Mouse (Mus musculus) inflammation-experienced regulatory T-cells, adult 6 months (primary cell): ENCODE results near the gene Col2a1. TPM values are rescaled to one million over a fixed set of nuclear protein-coding genes. Genes with fewer than 3 reads are reported as not detected.

Experiments
- ATAC-seq: one replicate; pipeline ENCODE4 v1.8.0; 2017
- polyA plus RNA-seq, 3 experiments: library from polyadenylated mRNA; unstranded; fragments of 100-300 nt; shearing (Covaris generic); gene quantifications; one replicate each; pipeline ENCODE4 v1.2.1; 2017

Col2a1 gene
- not detected for polyA plus RNA-seq

GRCm38 (mm10) chr15:98003822-98004739 is at the start of gene Col2a1:
Gene Col2a1 (minus strand): TSS chr15:98004695.
- no peak for ATAC-seq

GRCm38 (mm10) chr15:98051685-98052084 is 47.2 kb upstream of the Col2a1 start:
- ATAC-seq = no peak

- ATAC-seq = no peak
Observed at GRCm38 (mm10) chr15:98048918-98049700, 44.6 kb upstream of the Col2a1 start.

GRCm38 (mm10) chr15:98044387-98044786 is 39.9 kb upstream of the Col2a1 start:
- ATAC-seq = no peak

GRCm38 (mm10) chr15:98043967-98044366 is 39.5 kb upstream of the Col2a1 start:
- no peak for ATAC-seq

GRCm38 (mm10) chr15:98042508-98042907 is 38.0 kb upstream of the Col2a1 start:
- ATAC-seq = no peak

- ATAC-seq = no peak
Observed at GRCm38 (mm10) chr15:98039682-98040081, 35.2 kb upstream of the Col2a1 start.

- ATAC-seq = no peak
Observed at GRCm38 (mm10) chr15:98036578-98036977, 32.1 kb upstream of the Col2a1 start.

- no peak for ATAC-seq
Observed at GRCm38 (mm10) chr15:98035076-98035755, 30.7 kb upstream of the Col2a1 start.

- ATAC-seq = no peak
Observed at GRCm38 (mm10) chr15:98033233-98033748, 28.8 kb upstream of the Col2a1 start.

- ATAC-seq = no peak
Observed at GRCm38 (mm10) chr15:98029798-98030197, 25.3 kb upstream of the Col2a1 start.

GRCm38 (mm10) chr15:98026967-98027904 is 22.7 kb upstream of the Col2a1 start:
- ATAC-seq = no peak

- no peak for ATAC-seq
Observed at GRCm38 (mm10) chr15:98025611-98026010, 21.1 kb upstream of the Col2a1 start.

GRCm38 (mm10) chr15:98023137-98023536 is 18.6 kb upstream of the Col2a1 start:
- no peak for ATAC-seq

GRCm38 (mm10) chr15:98021886-98022285 is 17.4 kb upstream of the Col2a1 start:
- no peak for ATAC-seq

- no peak for ATAC-seq
Observed at GRCm38 (mm10) chr15:98019047-98019446, 14.6 kb upstream of the Col2a1 start.

- no peak for ATAC-seq
Observed at GRCm38 (mm10) chr15:98017925-98018324, 13.4 kb upstream of the Col2a1 start.

GRCm38 (mm10) chr15:98012810-98013209 is 8.3 kb upstream of the Col2a1 start:
- ATAC-seq = no peak

GRCm38 (mm10) chr15:98005181-98005580 is 686 bp upstream of the Col2a1 start:
- ATAC-seq = no peak

GRCm38 (mm10) chr15:98004740-98005159 is 255 bp upstream of the Col2a1 start:
- ATAC-seq = no peak
